Mouse (Mus musculus): ENCODE results near the gene Gm49387. TPM values are rescaled to one million over a fixed set of nuclear protein-coding genes. Genes with fewer than 3 reads are reported as not detected.

The Gm49387 gene
- polyA plus RNA-seq, 1 experiment = not detected

- H3K36me3 ChIP-seq (replicated peaks; ENCODE audit: low read length) = no peaks in the 10 kb centered on the region
- peaks cover 23% of the 10 kb centered on the region for H3K27me3 ChIP-seq (replicated peaks)
- TF ChIP-seq FLI1 (IDR thresholded peaks at IDR 0.05; ENCODE audit: low read length) (no peak), GATA1 (IDR thresholded peaks at IDR 0.05; ENCODE audit: borderline replicate concordance, low read length) (no peak)
- H3K9me3 ChIP-seq = peaks cover 2% of the 10 kb centered on the region; the same call in 1 of the 2 replicates
- no peaks in the 10 kb centered on the region; the same call in 1 of the 2 replicates for H3K4me1 ChIP-seq
- no peak overlapping the region for H3K4me3 ChIP-seq (replicated peaks)
These were observed 54.2 kb downstream of the Gm49387 start for GRCm38 (mm10) chr14:31586451-31586850.

- no peaks in the 10 kb centered on the region for H3K36me3 ChIP-seq (replicated peaks; ENCODE audit: low read length)
- peaks cover 8% of the 10 kb centered on the region; the same call in 1 of the 2 replicates for H3K4me1 ChIP-seq
- peaks cover 9% of the 10 kb centered on the region for H3K9me3 ChIP-seq
- TF ChIP-seq FLI1 (IDR thresholded peaks at IDR 0.05; ENCODE audit: low read length) = no peak
- no peak for TF ChIP-seq GATA1 (IDR thresholded peaks at IDR 0.05; ENCODE audit: borderline replicate concordance, low read length)
- no peak overlapping the region for H3K4me3 ChIP-seq (replicated peaks)
- peaks cover 29% of the 10 kb centered on the region for H3K27me3 ChIP-seq (replicated peaks)
These were observed 57.6 kb downstream of the Gm49387 start for GRCm38 (mm10) chr14:31583082-31583481.

GRCm38 (mm10) chr14:31577966-31578735 is 62.5 kb downstream of the Gm49387 start:
- TF ChIP-seq GATA1 (IDR thresholded peaks at IDR 0.05; ENCODE audit: borderline replicate concordance, low read length) (no peak), FLI1 (IDR thresholded peaks at IDR 0.05; ENCODE audit: low read length) (no peak)
- peaks cover 49% of the 10 kb centered on the region for H3K27me3 ChIP-seq (replicated peaks)
- H3K4me3 ChIP-seq (replicated peaks) = no peak overlapping the region
- peaks cover 9% of the 10 kb centered on the region for H3K9me3 ChIP-seq
- peaks cover 23% of the 10 kb centered on the region for H3K4me1 ChIP-seq
- H3K36me3 ChIP-seq (replicated peaks; ENCODE audit: low read length) = no peaks in the 10 kb centered on the region

GRCm38 (mm10) chr14:31576846-31577697 is 63.6 kb downstream of the Gm49387 start:
- Histone ChIP-seq H3K36me3 (replicated peaks; ENCODE audit: low read length) (no peaks in the 10 kb centered on the region), H3K27me3 (replicated peaks) (peaks cover 58% of the 10 kb centered on the region), H3K4me3 (replicated peaks) (no peak overlapping the region), H3K4me1 (peaks cover 33% of the 10 kb centered on the region), H3K9me3 (peaks cover 9% of the 10 kb centered on the region)
- TF ChIP-seq FLI1 (IDR thresholded peaks at IDR 0.05; ENCODE audit: low read length) (no peak), GATA1 (IDR thresholded peaks at IDR 0.05; ENCODE audit: borderline replicate concordance, low read length) (no peak)

- H3K27me3 ChIP-seq (replicated peaks) = peaks cover 61% of the 10 kb centered on the region
- no peak for TF ChIP-seq FLI1 (IDR thresholded peaks at IDR 0.05; ENCODE audit: low read length)
- no peak for TF ChIP-seq GATA1 (IDR thresholded peaks at IDR 0.05; ENCODE audit: borderline replicate concordance, low read length)
- peaks cover 2% of the 10 kb centered on the region; the same call in 1 of the 2 replicates for H3K9me3 ChIP-seq
- H3K36me3 ChIP-seq (replicated peaks; ENCODE audit: low read length) = no peaks in the 10 kb centered on the region
- peaks cover 38% of the 10 kb centered on the region for H3K4me1 ChIP-seq
- H3K4me3 ChIP-seq (replicated peaks) = no peak overlapping the region
These were observed 64.8 kb downstream of the Gm49387 start for GRCm38 (mm10) chr14:31575866-31576265.

- H3K27me3 ChIP-seq (replicated peaks) = peaks cover 57% of the 10 kb centered on the region
- peaks cover 44% of the 10 kb centered on the region for H3K4me1 ChIP-seq
- no peak overlapping the region for H3K4me3 ChIP-seq (replicated peaks)
- H3K36me3 ChIP-seq (replicated peaks; ENCODE audit: low read length) = no peaks in the 10 kb centered on the region
- no peaks in the 10 kb centered on the region for H3K9me3 ChIP-seq
- TF ChIP-seq FLI1 (IDR thresholded peaks at IDR 0.05; ENCODE audit: low read length) = no peak
- TF ChIP-seq GATA1 (IDR thresholded peaks at IDR 0.05; ENCODE audit: borderline replicate concordance, low read length) = no peak
These were observed 65.6 kb downstream of the Gm49387 start for GRCm38 (mm10) chr14:31574903-31575665.

- Histone ChIP-seq H3K27me3 (replicated peaks) (peaks cover 51% of the 10 kb centered on the region), H3K36me3 (replicated peaks; ENCODE audit: low read length) (no peaks in the 10 kb centered on the region), H3K9me3 (no peaks in the 10 kb centered on the region), H3K4me3 (replicated peaks) (peak overlapping the region; percentile 57), H3K4me1 (peaks cover 66% of the 10 kb centered on the region)
- no peak for TF ChIP-seq GATA1 (IDR thresholded peaks at IDR 0.05; ENCODE audit: borderline replicate concordance, low read length)
- TF ChIP-seq FLI1 (IDR thresholded peaks at IDR 0.05; ENCODE audit: low read length) = no peak
These were observed 68.0 kb downstream of the Gm49387 start for GRCm38 (mm10) chr14:31572561-31573175.

- TF ChIP-seq FLI1 (IDR thresholded peaks at IDR 0.05; ENCODE audit: low read length) = no peak
- peaks cover 62% of the 10 kb centered on the region for H3K4me1 ChIP-seq
These were observed 69.3 kb downstream of the Gm49387 start for GRCm38 (mm10) chr14:31571419-31571818.

More at GRCm38 (mm10) chr14:31571419-31571818, 69.3 kb downstream of the Gm49387 start:
- Histone ChIP-seq H3K27me3 (replicated peaks) (peaks cover 41% of the 10 kb centered on the region), H3K4me3 (replicated peaks) (no peak overlapping the region), H3K36me3 (replicated peaks; ENCODE audit: low read length) (no peaks in the 10 kb centered on the region), H3K9me3 (no peaks in the 10 kb centered on the region)

Measured in megakaryocyte, embryonic 14.5 days (primary cell).